Mouse (Mus musculus) cerebellum, adult 11 months (tissue): ENCODE measurements at regions not wholly inside any gene's neighbourhood (a gene's known extent, or its start where the extent isn't known, plus 50 kb on each side); places are given as distances from the start of the nearest gene placed in this dataset.

Source experiments
- DNase-seq: peaks from one replicate; pipeline ENCODE4 v3.0.0; 2022

DNA sequence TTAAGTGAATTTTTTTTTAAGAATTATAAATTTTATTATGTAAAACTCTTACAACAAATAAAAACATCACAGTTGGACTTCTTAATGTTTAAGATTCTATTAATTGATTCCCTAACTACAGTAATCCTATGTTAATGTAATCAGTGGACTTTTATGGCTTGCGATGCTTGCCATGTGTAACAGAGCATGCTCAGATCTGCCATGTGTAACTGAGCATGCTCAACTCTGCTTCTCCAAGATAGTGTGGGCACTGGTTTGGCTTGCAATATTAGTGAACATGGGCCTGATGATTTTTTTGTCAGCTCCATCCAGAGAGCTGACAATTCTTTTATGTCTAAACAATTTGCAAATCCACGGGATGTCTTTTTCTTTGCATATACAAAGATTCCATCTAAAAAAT lies 66.4 kb upstream of the Tas2r119 start:
- no peak for DNase-seq
